Mouse (Mus musculus) hindbrain, embryonic 11.5 days (tissue): ENCODE measurements around the gene Ubr4. TPM values are rescaled to one million over a fixed set of nuclear protein-coding genes. Genes with fewer than 3 reads are reported as not detected.

ENCODE experiments used
- ATAC-seq: fragments of 200-750 bp; cut with Nextera tagmentation; 2 replicates; pipeline ENCODE4 v1.8.0; 2017; ENCODE audit warnings: mild to moderate bottlenecking, moderate TSS enrichment, moderate library complexity; ENCODE audit not compliant: low FRiP score
- DNase-seq: peaks from one replicate; pipeline ENCODE4 v3.0.0-alpha.2; 2015; ENCODE audit warnings: low spot score
- H3K27ac ChIP-seq: fragments of 300-500 bp; sonication (generic); 2 replicates; pipeline ENCODE4 v1.5.1; 2014; ENCODE audit warnings: mild to moderate bottlenecking, low read depth, low read length
- H3K27me3 ChIP-seq: fragments of 300-500 bp; sonication (generic); 2 replicates; pipeline ENCODE4 v1.6.1; 2014; ENCODE audit warnings: mild to moderate bottlenecking, low read length, moderate library complexity, mixed read lengths; ENCODE audit not compliant: control insufficient read depth, insufficient read depth
- H3K36me3 ChIP-seq: fragments of 300-500 bp; sonication (generic); 2 replicates; pipeline ENCODE4 v1.6.1; 2014; ENCODE audit warnings: mild to moderate bottlenecking, low read length, moderate library complexity, mixed read lengths; ENCODE audit not compliant: control insufficient read depth, insufficient read depth
- H3K4me1 ChIP-seq: fragments of 300-500 bp; sonication (generic); replicated peaks from 2 replicates; pipeline ENCODE4 v1.6.1; 2014; ENCODE audit warnings: low read length, mixed read lengths; ENCODE audit not compliant: control insufficient read depth, insufficient read depth
- H3K4me2 ChIP-seq: fragments of 300-500 bp; sonication (generic); replicated peaks from 2 replicates; pipeline ENCODE4 v1.6.1; 2014; ENCODE audit warnings: mild to moderate bottlenecking, low read depth, low read length
- H3K4me3 ChIP-seq: fragments of 300-500 bp; sonication (generic); 2 replicates; pipeline ENCODE4 v1.5.1; 2014; ENCODE audit warnings: low read depth, low read length
- H3K9ac ChIP-seq: fragments of 300-500 bp; sonication (generic); 2 replicates; pipeline ENCODE4 v1.6.1; 2014; ENCODE audit warnings: low read depth, low read length
- H3K9me3 ChIP-seq: fragments of 300-500 bp; sonication (generic); 2 replicates; pipeline ENCODE4 v1.6.1; 2016; ENCODE audit warnings: low read length; ENCODE audit not compliant: control insufficient read depth
- WGBS: fragments of 180-500 bp; shearing (Covaris S2); extraction: QIAGEN DNeasy Blood & Tissue Kit; methylation state at CpG from one replicate; pipeline ENCODE4 v1.1.7; 2014; 5-methylcytosine and 5-hydroxymethylcytosine counted together
- polyA plus RNA-seq: library from polyadenylated mRNA; unstranded; fragments of >200 nt; fragmentation: Nextera tagmentation; extraction: Ambion mirVana; gene quantifications from 2 replicates; pipeline ENCODE4 v1.2.1, GENCODE M21; 2014

The Ubr4 gene
- polyA plus RNA-seq, 1 experiment from 2014 or later, result 82.5 TPM

DNA sequence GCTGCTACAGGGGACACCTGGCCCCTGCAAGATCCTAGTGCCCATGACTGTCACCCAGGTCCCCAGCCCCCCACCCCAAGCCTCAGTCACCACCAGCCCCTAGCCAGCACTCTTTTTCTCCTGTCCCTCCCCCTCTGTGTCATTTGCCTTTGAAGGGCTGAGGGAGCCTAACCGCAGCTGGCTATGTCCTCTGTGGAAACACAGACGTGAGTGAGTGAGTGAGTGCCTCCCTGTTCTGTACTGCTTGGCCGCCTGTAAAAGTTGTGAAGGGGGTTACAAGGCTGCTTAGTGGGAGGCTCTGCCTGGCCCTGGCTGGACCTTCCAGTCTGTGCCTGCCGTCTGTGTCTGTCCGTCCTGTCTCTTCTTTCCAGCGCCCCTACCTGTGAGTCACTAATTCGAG, 183.3 kb downstream of the Ubr4 start:
- Histone ChIP-seq H3K36me3 (no peaks in the 10 kb centered on the region), H3K27me3 (no peaks in the 10 kb centered on the region), H3K4me2 (no peak overlapping the region; the same call in 1 of the 2 replicates), H3K4me3 (no peak overlapping the region), H3K4me1 (no peaks in the 10 kb centered on the region), H3K9ac (0 out of 2 replicates have a peak overlapping the region, but pooled peaks have one; percentile 4), H3K27ac (no peak overlapping the region), H3K9me3 (no peaks in the 10 kb centered on the region)
- DNase-seq (no peak), ATAC-seq (no peak)
- 46% methylated on average over 7 of the region's 7 CpGs for WGBS

DNA sequence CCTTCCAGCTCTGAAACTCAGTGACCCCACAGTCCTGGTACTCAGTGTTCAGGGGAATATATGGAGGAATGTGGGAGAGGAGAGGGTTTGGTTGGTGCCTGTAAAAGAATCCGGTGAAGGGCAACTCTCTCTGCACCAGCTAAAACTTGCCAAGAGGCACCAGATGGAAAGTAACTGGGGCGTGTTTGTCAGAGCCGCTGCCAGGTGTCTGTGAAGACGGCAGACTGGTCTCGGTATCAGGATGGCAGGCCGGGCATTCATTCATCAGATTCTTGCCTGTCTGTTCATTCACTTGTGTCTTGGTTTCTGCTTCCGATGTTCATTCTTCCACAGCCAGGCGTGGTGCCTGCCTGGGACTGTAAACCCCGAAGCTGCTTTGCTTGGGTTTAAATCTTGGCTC, 184.3 kb downstream of the Ubr4 start:
- 89% methylated on average over 9 of the region's 9 CpGs for WGBS
- no peak overlapping the region for H3K27ac ChIP-seq
- H3K9ac ChIP-seq, result no peak overlapping the region
- no peaks in the 10 kb centered on the region for H3K27me3 ChIP-seq
- no peak overlapping the region for H3K4me2 ChIP-seq
- no peak for DNase-seq
- no peaks in the 10 kb centered on the region for H3K9me3 ChIP-seq
- no peaks in the 10 kb centered on the region for H3K4me1 ChIP-seq
- no peaks in the 10 kb centered on the region for H3K36me3 ChIP-seq
- ATAC-seq, result no peak
- no peak overlapping the region for H3K4me3 ChIP-seq

Other genes starting within 250 kb of the Ubr4 start
- gene Minos1, start 221.5 kb upstream of the Ubr4 start, polyA plus RNA-seq, result 399 TPM in 2 replicates
- 239 and 255 TPM in 2 replicates for gene Capzb, start 159.7 kb upstream of the Ubr4 start, polyA plus RNA-seq
- 11.8 and 13.8 TPM in 2 replicates for gene Pqlc2, start 41.9 kb upstream of the Ubr4 start, polyA plus RNA-seq
- 64.7 and 74.0 TPM in 2 replicates for gene Akr7a5, start 41.9 kb upstream of the Ubr4 start, polyA plus RNA-seq
- 120 and 123 TPM in 2 replicates for gene Mrto4, start within 50 bp of the Ubr4 start, polyA plus RNA-seq
- gene Emc1, start within 50 bp of the Ubr4 start, polyA plus RNA-seq, result 21.6 and 23.5 TPM in 2 replicates
- 3.3 and 4.8 TPM in 2 replicates for gene Iffo2, start 177.9 kb downstream of the Ubr4 start, polyA plus RNA-seq